Mouse (Mus musculus): ENCODE measurements at regions not wholly inside any gene's neighbourhood (a gene's known extent, or its start where the extent isn't known, plus 50 kb on each side); places are given as distances from the start of the nearest gene placed in this dataset.
A peak's percentile ranks its signal among the peaks of the same experiment; 100 is the strongest.

DNA sequence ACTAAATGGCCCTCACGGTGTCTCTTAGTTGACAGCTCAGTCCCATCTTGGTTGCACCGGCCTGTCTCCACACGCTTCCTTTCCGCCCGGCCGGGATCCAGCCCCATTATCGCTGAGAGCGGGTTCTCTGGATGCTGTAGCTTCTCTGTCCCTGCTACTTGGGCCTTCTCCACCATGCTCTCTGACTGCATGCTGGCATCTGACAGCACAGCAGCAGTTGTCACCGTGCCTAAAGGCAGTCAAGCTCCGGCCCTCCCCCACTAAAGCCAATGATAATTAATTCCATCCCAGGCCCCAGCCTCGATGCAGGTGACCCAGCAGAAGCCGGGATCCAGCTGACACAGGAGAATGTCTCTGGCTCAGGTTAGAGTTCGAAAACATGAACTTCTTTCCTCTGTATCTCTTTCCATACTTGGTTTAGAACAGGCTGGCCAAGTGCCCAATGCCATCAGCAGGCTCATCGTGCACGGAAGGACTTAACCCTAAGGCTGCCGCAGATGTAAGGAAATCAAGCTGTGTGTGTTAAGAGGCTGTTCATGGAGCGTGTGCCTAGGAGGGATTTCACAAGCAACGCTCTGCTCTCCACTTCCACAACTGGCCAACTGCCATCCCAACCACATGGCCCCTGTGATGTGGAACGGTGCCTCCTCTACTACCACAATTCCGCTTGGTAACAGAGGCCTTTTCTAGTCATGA is 76.5 kb upstream of the Gpc1 start:
- ATAC-seq (ENCODE audit: low FRiP score): no peak
- 78% methylated on average over 20 of the region's 20 CpGs for WGBS
- no peaks in the 10 kb centered on the region for H3K36me3 ChIP-seq (ENCODE audit: control insufficient read depth, insufficient read depth, low read length)
- H3K4me1 ChIP-seq (ENCODE audit: control insufficient read depth, insufficient read depth, low read length): no peaks in the 10 kb centered on the region
- no peaks in the 10 kb centered on the region for H3K27me3 ChIP-seq (ENCODE audit: control insufficient read depth, insufficient read depth, low read length)
- H3K4me2 ChIP-seq: no peak overlapping the region
- no peak overlapping the region for H3K4me3 ChIP-seq (ENCODE audit: low read depth, low read length)
- no peak overlapping the region for H3K27ac ChIP-seq (ENCODE audit: low read depth, low read length)
- no peak overlapping the region for H3K9ac ChIP-seq (ENCODE audit: low read length)
- no peaks in the 10 kb centered on the region for H3K9me3 ChIP-seq (ENCODE audit: control insufficient read depth, low read length)
- no peak for DNase-seq (ENCODE audit: low spot score, missing footprints)

DNA sequence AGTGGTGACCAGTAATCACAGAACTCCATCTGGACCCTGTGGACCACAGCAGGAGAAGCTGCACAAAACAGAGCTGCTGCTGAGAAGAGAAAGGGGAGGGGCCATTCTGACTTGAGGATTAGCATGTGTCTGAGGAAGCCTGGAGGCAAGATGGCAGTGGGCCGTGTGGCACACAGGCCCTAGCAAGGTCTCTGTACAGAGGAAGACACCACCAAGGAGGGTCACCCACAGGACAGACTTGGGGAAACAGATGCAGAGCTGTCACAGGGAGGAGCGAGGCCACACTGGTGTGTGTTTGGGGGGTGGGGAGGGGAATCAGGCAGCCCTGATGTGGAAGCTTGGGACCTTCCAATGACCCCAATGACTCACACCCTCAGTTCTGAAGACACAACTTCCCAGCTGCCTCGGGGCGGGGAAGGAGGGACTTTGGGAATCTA is 79.7 kb upstream of the Gpc1 start:
- DNase-seq (ENCODE audit: low spot score, missing footprints): no peak
- Histone ChIP-seq H3K27me3 (ENCODE audit: control insufficient read depth, insufficient read depth, low read length) (no peaks in the 10 kb centered on the region), H3K4me3 (ENCODE audit: low read depth, low read length) (no peak overlapping the region), H3K9me3 (ENCODE audit: control insufficient read depth, low read length) (no peaks in the 10 kb centered on the region), H3K36me3 (ENCODE audit: control insufficient read depth, insufficient read depth, low read length) (no peaks in the 10 kb centered on the region), H3K9ac (ENCODE audit: low read length) (no peak overlapping the region), H3K4me1 (ENCODE audit: control insufficient read depth, insufficient read depth, low read length) (no peaks in the 10 kb centered on the region), H3K4me2 (no peak overlapping the region), H3K27ac (ENCODE audit: low read depth, low read length) (no peak overlapping the region)
- ATAC-seq (ENCODE audit: low FRiP score): no peak
- 60% methylated on average over 4 of the region's 4 CpGs for WGBS

DNA sequence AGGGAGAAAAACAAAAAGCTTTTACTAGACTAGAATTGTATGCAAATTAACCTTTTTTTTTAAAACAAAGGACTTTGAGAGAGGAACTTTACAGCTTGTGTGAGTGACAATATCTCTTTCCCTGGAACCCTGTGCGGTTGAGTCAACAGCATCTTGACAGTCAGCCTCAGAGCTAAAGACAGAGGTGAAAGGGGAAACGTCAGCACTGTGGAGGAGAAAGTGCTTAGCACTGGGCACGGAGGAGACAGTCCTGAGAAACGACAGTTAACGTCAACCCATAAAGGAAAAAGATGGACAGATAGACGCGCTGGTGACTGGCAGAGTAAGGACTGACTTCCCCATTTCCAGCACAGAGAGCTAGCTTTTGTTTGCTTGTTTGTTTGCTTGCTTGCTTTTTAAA is 82.0 kb upstream of the Gpc1 start:
- 78% methylated on average over 7 of the region's 7 CpGs for WGBS
- DNase-seq (ENCODE audit: low spot score, missing footprints) (no peak), ATAC-seq (ENCODE audit: low FRiP score) (no peak)
- H3K9me3 ChIP-seq (ENCODE audit: control insufficient read depth, low read length): no peaks in the 10 kb centered on the region
- H3K4me2 ChIP-seq: no peak overlapping the region
- H3K4me1 ChIP-seq (ENCODE audit: control insufficient read depth, insufficient read depth, low read length): no peaks in the 10 kb centered on the region
- no peaks in the 10 kb centered on the region for H3K27me3 ChIP-seq (ENCODE audit: control insufficient read depth, insufficient read depth, low read length)
- H3K9ac ChIP-seq (ENCODE audit: low read length): no peak overlapping the region
- no peak overlapping the region for H3K4me3 ChIP-seq (ENCODE audit: low read depth, low read length)
- no peaks in the 10 kb centered on the region for H3K36me3 ChIP-seq (ENCODE audit: control insufficient read depth, insufficient read depth, low read length)
- no peak overlapping the region for H3K27ac ChIP-seq (ENCODE audit: low read depth, low read length)

- DNase-seq (ENCODE audit: low spot score, missing footprints) (no peak), ATAC-seq (ENCODE audit: low FRiP score) (no peak)
- H3K4me3 ChIP-seq (ENCODE audit: low read depth, low read length): no peak overlapping the region
- no peaks in the 10 kb centered on the region for H3K27me3 ChIP-seq (ENCODE audit: control insufficient read depth, insufficient read depth, low read length)
- no peak overlapping the region for H3K9ac ChIP-seq (ENCODE audit: low read length)
- H3K36me3 ChIP-seq (ENCODE audit: control insufficient read depth, insufficient read depth, low read length): no peaks in the 10 kb centered on the region
- no peaks in the 10 kb centered on the region for H3K4me1 ChIP-seq (ENCODE audit: control insufficient read depth, insufficient read depth, low read length)
- H3K27ac ChIP-seq (ENCODE audit: low read depth, low read length): no peak overlapping the region
- no peaks in the 10 kb centered on the region for H3K9me3 ChIP-seq (ENCODE audit: control insufficient read depth, low read length)
- H3K4me2 ChIP-seq: no peak overlapping the region
- WGBS: 85% methylated on average over 5 of the region's 5 CpGs
Measured at GRCm38 (mm10) chr1:92745284-92745683, 86.2 kb upstream of the Gpc1 start.

DNA sequence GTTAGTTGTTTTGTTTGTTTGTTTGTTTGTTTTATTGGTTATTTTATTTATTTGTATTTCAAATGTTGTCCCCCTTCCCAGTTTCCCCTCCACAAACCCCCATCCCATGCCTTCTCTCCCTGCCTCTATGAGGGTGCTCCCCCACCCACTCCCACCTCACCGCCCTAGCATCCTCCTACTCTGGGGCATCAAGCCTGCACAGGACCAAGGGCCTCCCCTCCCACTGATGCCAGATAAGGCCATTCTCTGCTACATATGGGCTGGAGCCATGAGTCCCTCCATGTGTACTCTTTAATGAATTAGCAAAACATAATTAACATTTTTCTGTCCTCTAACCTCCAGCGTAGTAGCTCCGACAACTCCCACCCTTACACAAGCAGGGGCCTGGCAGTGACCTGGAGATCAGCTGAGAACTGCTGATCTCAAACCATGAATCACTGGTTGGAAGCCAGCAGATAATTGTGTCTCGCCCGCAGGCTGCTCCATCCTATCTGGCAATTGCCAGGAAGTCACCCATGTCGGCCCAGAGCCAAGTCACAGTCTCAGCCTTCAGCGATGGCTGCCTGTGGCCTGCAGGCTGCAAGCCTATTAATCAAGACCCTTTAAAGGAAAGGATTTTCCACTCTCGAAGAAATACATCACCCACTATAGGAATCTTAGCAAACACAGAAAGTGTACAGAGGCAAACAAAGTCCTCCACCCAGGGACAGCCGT is 86.8 kb upstream of the Gpc1 start:
- Histone ChIP-seq H3K27me3 (ENCODE audit: control insufficient read depth, insufficient read depth, low read length) (no peaks in the 10 kb centered on the region), H3K4me2 (no peak overlapping the region), H3K9ac (ENCODE audit: low read length) (no peak overlapping the region), H3K27ac (ENCODE audit: low read depth, low read length) (no peak overlapping the region), H3K4me1 (ENCODE audit: control insufficient read depth, insufficient read depth, low read length) (no peaks in the 10 kb centered on the region), H3K36me3 (ENCODE audit: control insufficient read depth, insufficient read depth, low read length) (no peaks in the 10 kb centered on the region), H3K9me3 (ENCODE audit: control insufficient read depth, low read length) (no peaks in the 10 kb centered on the region), H3K4me3 (ENCODE audit: low read depth, low read length) (no peak overlapping the region)
- no peak for DNase-seq (ENCODE audit: low spot score, missing footprints)
- ATAC-seq (ENCODE audit: low FRiP score): no peak
- 83% methylated on average over 9 of the region's 9 CpGs for WGBS

GRCm38 (mm10) chr1:92742881-92743621 is 88.4 kb upstream of the Gpc1 start:
- H3K9ac ChIP-seq (ENCODE audit: low read length): no peak overlapping the region
- no peak overlapping the region for H3K27ac ChIP-seq (ENCODE audit: low read depth, low read length)
- no peaks in the 10 kb centered on the region for H3K9me3 ChIP-seq (ENCODE audit: control insufficient read depth, low read length)
- DNase-seq (ENCODE audit: low spot score, missing footprints): no peak
- WGBS: 76% methylated on average over 4 of the region's 4 CpGs
- H3K4me3 ChIP-seq (ENCODE audit: low read depth, low read length): no peak overlapping the region
- no peaks in the 10 kb centered on the region for H3K27me3 ChIP-seq (ENCODE audit: control insufficient read depth, insufficient read depth, low read length)
- no peak for ATAC-seq (ENCODE audit: low FRiP score)
- no peaks in the 10 kb centered on the region for H3K36me3 ChIP-seq (ENCODE audit: control insufficient read depth, insufficient read depth, low read length)
- no peak overlapping the region for H3K4me2 ChIP-seq
- peaks cover under 1% of the 10 kb centered on the region for H3K4me1 ChIP-seq (ENCODE audit: control insufficient read depth, insufficient read depth, low read length)

- no peak for DNase-seq (ENCODE audit: low spot score, missing footprints)
- WGBS: 80% methylated on average over 6 of the region's 6 CpGs
- no peak for ATAC-seq (ENCODE audit: low FRiP score)
- H3K4me2 ChIP-seq: no peak overlapping the region
- no peaks in the 10 kb centered on the region for H3K36me3 ChIP-seq (ENCODE audit: control insufficient read depth, insufficient read depth, low read length)
- no peaks in the 10 kb centered on the region for H3K27me3 ChIP-seq (ENCODE audit: control insufficient read depth, insufficient read depth, low read length)
- no peak overlapping the region for H3K27ac ChIP-seq (ENCODE audit: low read depth, low read length)
- H3K9me3 ChIP-seq (ENCODE audit: control insufficient read depth, low read length): no peaks in the 10 kb centered on the region
- H3K4me3 ChIP-seq (ENCODE audit: low read depth, low read length): no peak overlapping the region
- no peak overlapping the region for H3K9ac ChIP-seq (ENCODE audit: low read length)
- peaks cover 6% of the 10 kb centered on the region for H3K4me1 ChIP-seq (ENCODE audit: control insufficient read depth, insufficient read depth, low read length)
Measured at GRCm38 (mm10) chr1:92742300-92742699, 89.1 kb upstream of the Gpc1 start.

DNA sequence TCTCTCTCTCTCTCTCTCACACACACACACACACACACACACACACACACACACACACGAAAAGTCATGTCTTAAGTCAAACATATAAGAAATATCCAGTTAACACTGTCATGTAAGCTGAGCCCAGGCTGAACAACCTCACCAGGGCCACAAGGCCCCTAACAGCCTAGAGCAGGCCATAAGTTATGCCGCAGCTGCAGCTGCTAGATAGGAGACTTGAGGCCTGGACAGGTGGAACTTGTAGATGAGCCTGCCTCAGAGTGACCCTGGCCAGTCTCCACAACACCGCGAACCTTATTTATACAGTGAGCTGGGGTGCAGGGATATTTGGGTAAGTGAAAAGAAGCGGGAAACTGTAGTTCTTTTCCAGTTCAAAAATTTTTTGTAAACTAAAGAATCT is 90.4 kb upstream of the Gpc1 start:
- H3K4me3 ChIP-seq (ENCODE audit: low read depth, low read length): no peak overlapping the region
- H3K4me1 ChIP-seq (ENCODE audit: control insufficient read depth, insufficient read depth, low read length): peaks cover 6% of the 10 kb centered on the region
- H3K9ac ChIP-seq (ENCODE audit: low read length): no peak overlapping the region
- ATAC-seq (ENCODE audit: low FRiP score) (no peak), DNase-seq (ENCODE audit: low spot score, missing footprints) (no peak)
- H3K9me3 ChIP-seq (ENCODE audit: control insufficient read depth, low read length): no peaks in the 10 kb centered on the region
- H3K36me3 ChIP-seq (ENCODE audit: control insufficient read depth, insufficient read depth, low read length): no peaks in the 10 kb centered on the region
- no peak overlapping the region for H3K27ac ChIP-seq (ENCODE audit: low read depth, low read length)
- no peaks in the 10 kb centered on the region for H3K27me3 ChIP-seq (ENCODE audit: control insufficient read depth, insufficient read depth, low read length)
- H3K4me2 ChIP-seq: no peak overlapping the region
- WGBS: 93% methylated on average over 5 of the region's 5 CpGs

- no peaks in the 10 kb centered on the region for H3K27me3 ChIP-seq (ENCODE audit: control insufficient read depth, insufficient read depth, low read length)
- peaks cover 6% of the 10 kb centered on the region for H3K4me1 ChIP-seq (ENCODE audit: control insufficient read depth, insufficient read depth, low read length)
- no peak overlapping the region for H3K4me3 ChIP-seq (ENCODE audit: low read depth, low read length)
- no peak overlapping the region for H3K9ac ChIP-seq (ENCODE audit: low read length)
- H3K36me3 ChIP-seq (ENCODE audit: control insufficient read depth, insufficient read depth, low read length): no peaks in the 10 kb centered on the region
- DNase-seq (ENCODE audit: low spot score, missing footprints) (no peak), ATAC-seq (ENCODE audit: low FRiP score) (peak; percentile 78)
- WGBS: 24% methylated on average over 11 of the region's 11 CpGs
- H3K27ac ChIP-seq (ENCODE audit: low read depth, low read length): no peak overlapping the region
- no peaks in the 10 kb centered on the region for H3K9me3 ChIP-seq (ENCODE audit: control insufficient read depth, low read length)
- H3K4me2 ChIP-seq: no peak overlapping the region
Measured at GRCm38 (mm10) chr1:92737600-92738197, 89.1 kb upstream of the Otos start.

Measured in midbrain, embryonic 11.5 days (tissue).